Mouse (Mus musculus): ENCODE results near the gene Scnn1a. TPM values are rescaled to one million over a fixed set of nuclear protein-coding genes. Genes with fewer than 3 reads are reported as not detected.
"Not testable (repeated sequence)": the region's sequence is repeated elsewhere in the genome, so short reads cannot be mapped to it uniquely, and the experiment has no call there.

Scnn1a gene
- polyA plus RNA-seq, 1 experiment, result 0.16 TPM

DNA sequence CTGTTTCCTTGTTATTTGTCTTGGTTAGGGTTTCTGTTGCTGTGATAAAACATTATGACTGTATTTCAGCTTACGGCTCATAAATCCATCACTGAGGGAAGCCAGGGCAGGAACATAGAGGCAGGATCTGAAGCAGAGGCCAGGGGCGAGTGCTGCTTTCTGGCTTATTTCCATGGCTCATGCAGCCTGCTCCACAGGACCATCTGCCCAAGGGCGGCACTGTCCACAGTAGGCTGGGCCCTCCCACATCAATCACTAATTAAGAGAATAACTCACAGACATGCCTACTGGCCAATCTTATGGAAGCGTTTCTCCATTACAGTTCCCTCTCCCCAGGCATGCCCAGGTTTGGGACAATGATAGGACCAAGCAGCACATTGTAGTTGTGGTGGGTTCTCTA is 17.2 kb upstream of the Scnn1a start:
- Histone ChIP-seq H3K4me3 (ENCODE audit: insufficient read depth, poor library complexity, severe bottlenecking) (no peak overlapping the region), H3K79me3 (ENCODE audit: low read depth) (no peaks in the 10 kb centered on the region), H3K27me3 (ENCODE audit: control insufficient read depth, insufficient read depth, insufficient read length) (no peaks in the 10 kb centered on the region), H3K79me2 (ENCODE audit: control insufficient read depth, insufficient read depth) (no peaks in the 10 kb centered on the region), H3K36me3 (ENCODE audit: control insufficient read depth, insufficient read depth) (peaks cover 8% of the 10 kb centered on the region), H3ac (ENCODE audit: control insufficient read depth, insufficient read length, low read depth) (no peak overlapping the region)
- no peak for TF ChIP-seq MYOD1 (IDR thresholded peaks at IDR 0.05; ENCODE audit: control insufficient read depth, insufficient read length, low read depth)
- TF ChIP-seq MYOG (IDR thresholded peaks at IDR 0.05; ENCODE audit: control insufficient read depth, extremely low read depth, insufficient read length), result no peak
- TF ChIP-seq USF1 (IDR thresholded peaks at IDR 0.05; ENCODE audit: low read depth), result no peak
- TF ChIP-seq CTCF (IDR thresholded peaks at IDR 0.05; ENCODE audit: control insufficient read depth, insufficient read depth, insufficient read length), result no peak
- no peak for TF ChIP-seq FOSL1 (IDR thresholded peaks at IDR 0.05; ENCODE audit: insufficient read depth, low read length, poor library complexity, severe bottlenecking)
- TF ChIP-seq CEBPB (IDR thresholded peaks at IDR 0.05; ENCODE audit: low read depth), result no peak
- TF ChIP-seq MAX (IDR thresholded peaks at IDR 0.05), result no peak

GRCm38 (mm10) chr6:125304408-125304807 is 16.1 kb upstream of the Scnn1a start:
- H3K79me3 ChIP-seq (ENCODE audit: low read depth); H3K4me3 ChIP-seq (ENCODE audit: insufficient read depth, poor library complexity, severe bottlenecking); H3K27me3 ChIP-seq (ENCODE audit: control insufficient read depth, insufficient read depth, insufficient read length); H3K79me2 ChIP-seq (ENCODE audit: control insufficient read depth, insufficient read depth); H3ac ChIP-seq (ENCODE audit: control insufficient read depth, insufficient read length, low read depth): not testable (repeated sequence)
- peaks cover 12% of the 10 kb centered on the region for H3K36me3 ChIP-seq (ENCODE audit: control insufficient read depth, insufficient read depth)

GRCm38 (mm10) chr6:125305465-125305864 is 15.0 kb upstream of the Scnn1a start:
- TF ChIP-seq MAX (IDR thresholded peaks at IDR 0.05), result no peak
- TF ChIP-seq CTCF (IDR thresholded peaks at IDR 0.05; ENCODE audit: control insufficient read depth, insufficient read depth, insufficient read length), result no peak
- no peak for TF ChIP-seq MYOD1 (IDR thresholded peaks at IDR 0.05; ENCODE audit: control insufficient read depth, insufficient read length, low read depth)
- no peak for TF ChIP-seq CEBPB (IDR thresholded peaks at IDR 0.05; ENCODE audit: low read depth)
- TF ChIP-seq USF1 (IDR thresholded peaks at IDR 0.05; ENCODE audit: low read depth), result no peak
- TF ChIP-seq FOSL1 (IDR thresholded peaks at IDR 0.05; ENCODE audit: insufficient read depth, low read length, poor library complexity, severe bottlenecking), result no peak
- no peak for TF ChIP-seq MYOG (IDR thresholded peaks at IDR 0.05; ENCODE audit: control insufficient read depth, extremely low read depth, insufficient read length)
- Histone ChIP-seq H3ac (ENCODE audit: control insufficient read depth, insufficient read length, low read depth) (no peak overlapping the region), H3K36me3 (ENCODE audit: control insufficient read depth, insufficient read depth) (peaks cover 19% of the 10 kb centered on the region), H3K79me3 (ENCODE audit: low read depth) (no peaks in the 10 kb centered on the region), H3K4me3 (ENCODE audit: insufficient read depth, poor library complexity, severe bottlenecking) (no peak overlapping the region), H3K79me2 (ENCODE audit: control insufficient read depth, insufficient read depth) (no peaks in the 10 kb centered on the region), H3K27me3 (ENCODE audit: control insufficient read depth, insufficient read depth, insufficient read length) (no peaks in the 10 kb centered on the region)

DNA sequence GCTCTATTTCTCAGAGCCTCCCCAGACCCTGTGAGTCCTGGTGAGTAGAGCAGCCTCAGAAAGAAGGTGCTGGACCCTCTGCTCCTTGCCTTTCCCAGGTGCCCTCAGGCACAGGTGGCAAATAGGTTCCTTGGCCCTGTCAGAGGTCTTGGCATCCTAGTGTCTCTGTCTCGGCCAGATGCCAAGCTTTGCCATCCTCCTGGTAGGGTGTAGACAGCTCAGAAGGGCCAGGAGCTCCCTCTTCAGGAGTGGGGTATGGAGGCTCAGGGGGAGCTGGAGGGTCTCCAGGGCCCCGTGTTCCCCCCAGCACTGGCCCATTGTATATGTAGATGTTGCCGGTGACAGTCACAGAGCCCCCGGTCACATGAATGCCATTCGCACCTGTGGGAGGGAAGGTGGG is 13.4 kb upstream of the Scnn1a start:
- H3K4me3 ChIP-seq (ENCODE audit: insufficient read depth, poor library complexity, severe bottlenecking), result no peak overlapping the region
- H3ac ChIP-seq (ENCODE audit: control insufficient read depth, insufficient read length, low read depth), result no peak overlapping the region
- TF ChIP-seq MYOD1 (IDR thresholded peaks at IDR 0.05; ENCODE audit: control insufficient read depth, insufficient read length, low read depth) (no peak), MYOG (IDR thresholded peaks at IDR 0.05; ENCODE audit: control insufficient read depth, extremely low read depth, insufficient read length) (no peak), USF1 (IDR thresholded peaks at IDR 0.05; ENCODE audit: low read depth) (no peak), FOSL1 (IDR thresholded peaks at IDR 0.05; ENCODE audit: insufficient read depth, low read length, poor library complexity, severe bottlenecking) (no peak)
- peaks cover 31% of the 10 kb centered on the region for H3K36me3 ChIP-seq (ENCODE audit: control insufficient read depth, insufficient read depth)
- H3K27me3 ChIP-seq (ENCODE audit: control insufficient read depth, insufficient read depth, insufficient read length), result no peaks in the 10 kb centered on the region
- H3K79me3 ChIP-seq (ENCODE audit: low read depth), result no peaks in the 10 kb centered on the region
- H3K79me2 ChIP-seq (ENCODE audit: control insufficient read depth, insufficient read depth), result peaks cover 3% of the 10 kb centered on the region

GRCm38 (mm10) chr6:125308921-125309320 is 11.5 kb upstream of the Scnn1a start:
- H3K4me3 ChIP-seq (ENCODE audit: insufficient read depth, poor library complexity, severe bottlenecking), result no peak overlapping the region
- TF ChIP-seq MYOD1 (IDR thresholded peaks at IDR 0.05; ENCODE audit: control insufficient read depth, insufficient read length, low read depth), result no peak
- no peak for TF ChIP-seq MYOG (IDR thresholded peaks at IDR 0.05; ENCODE audit: control insufficient read depth, extremely low read depth, insufficient read length)
- no peak for TF ChIP-seq USF1 (IDR thresholded peaks at IDR 0.05; ENCODE audit: low read depth)
- no peak for TF ChIP-seq FOSL1 (IDR thresholded peaks at IDR 0.05; ENCODE audit: insufficient read depth, low read length, poor library complexity, severe bottlenecking)
- H3ac ChIP-seq (ENCODE audit: control insufficient read depth, insufficient read length, low read depth), result no peak overlapping the region
- H3K36me3 ChIP-seq (ENCODE audit: control insufficient read depth, insufficient read depth), result peaks cover 35% of the 10 kb centered on the region
- H3K79me3 ChIP-seq (ENCODE audit: low read depth), result peaks cover 6% of the 10 kb centered on the region
- H3K27me3 ChIP-seq (ENCODE audit: control insufficient read depth, insufficient read depth, insufficient read length), result no peaks in the 10 kb centered on the region
- H3K79me2 ChIP-seq (ENCODE audit: control insufficient read depth, insufficient read depth), result peaks cover 18% of the 10 kb centered on the region

DNA sequence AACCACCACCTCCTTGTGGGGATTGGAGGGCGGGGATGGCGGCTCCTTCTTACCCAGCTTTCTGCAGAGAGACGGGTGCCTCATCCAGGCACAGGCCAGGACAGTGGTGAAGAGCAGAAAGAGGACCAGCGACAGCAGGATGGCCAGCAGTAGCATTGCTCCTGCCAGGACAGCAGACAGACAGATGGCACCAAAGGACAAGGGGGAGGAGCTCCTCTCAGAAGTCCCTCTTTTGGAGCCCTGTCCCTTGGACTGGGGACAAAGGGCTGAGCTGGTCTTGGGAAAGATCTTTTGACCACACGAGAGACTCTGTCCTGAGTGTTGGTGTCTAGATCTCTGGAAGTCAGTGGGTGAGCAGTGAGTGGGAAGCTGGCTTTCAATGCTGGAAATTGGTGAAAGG is 11.1 kb upstream of the Scnn1a start:
- peaks cover 6% of the 10 kb centered on the region for H3K79me3 ChIP-seq (ENCODE audit: low read depth)
- TF ChIP-seq MAX (IDR thresholded peaks at IDR 0.05), result no peak
- no peak for TF ChIP-seq USF1 (IDR thresholded peaks at IDR 0.05; ENCODE audit: low read depth)
- TF ChIP-seq MYOD1 (IDR thresholded peaks at IDR 0.05; ENCODE audit: control insufficient read depth, insufficient read length, low read depth), result no peak
- TF ChIP-seq CTCF (IDR thresholded peaks at IDR 0.05; ENCODE audit: control insufficient read depth, insufficient read depth, insufficient read length), result no peak
- TF ChIP-seq MYOG (IDR thresholded peaks at IDR 0.05; ENCODE audit: control insufficient read depth, extremely low read depth, insufficient read length), result no peak
- no peak for TF ChIP-seq CEBPB (IDR thresholded peaks at IDR 0.05; ENCODE audit: low read depth)
- no peak for TF ChIP-seq FOSL1 (IDR thresholded peaks at IDR 0.05; ENCODE audit: insufficient read depth, low read length, poor library complexity, severe bottlenecking)
- H3K36me3 ChIP-seq (ENCODE audit: control insufficient read depth, insufficient read depth), result peaks cover 35% of the 10 kb centered on the region
- no peaks in the 10 kb centered on the region for H3K27me3 ChIP-seq (ENCODE audit: control insufficient read depth, insufficient read depth, insufficient read length)
- no peak overlapping the region for H3K4me3 ChIP-seq (ENCODE audit: insufficient read depth, poor library complexity, severe bottlenecking)
- H3K79me2 ChIP-seq (ENCODE audit: control insufficient read depth, insufficient read depth), result peaks cover 18% of the 10 kb centered on the region
- H3ac ChIP-seq (ENCODE audit: control insufficient read depth, insufficient read length, low read depth), result no peak overlapping the region

All from C2C12 (cell line).